Mouse (Mus musculus) gastrocnemius, postnatal 10 days (tissue): Measurements from ENCODE around the gene Sipa1l3. TPM values are rescaled to one million over a fixed set of nuclear protein-coding genes. Genes with fewer than 3 reads are reported as not detected.

Source experiments
- DNase-seq: peaks from one replicate; pipeline ENCODE4 v3.0.0; 2021; ENCODE audit warnings: mixed read lengths
- total RNA-seq, 2 experiments: library from RNA; stranded (reverse); gene quantifications; 2 replicates each; pipeline ENCODE4 v1.2.3; 2021

The Sipa1l3 gene
- total RNA-seq, 2 experiments from 2014 or later = 14.2 to 21.4 TPM

GRCm38 (mm10) chr7:29370031-29370430, 148.4 kb downstream of the Sipa1l3 start:
- no peak for DNase-seq

- DNase-seq = no peak
Measured at GRCm38 (mm10) chr7:29368004-29368320, 150.5 kb downstream of the Sipa1l3 start.

- DNase-seq = no peak
Measured at GRCm38 (mm10) chr7:29367166-29368003, 151.1 kb downstream of the Sipa1l3 start.

- peak; percentile 28 for DNase-seq
Measured at GRCm38 (mm10) chr7:29364052-29364451, 154.4 kb downstream of the Sipa1l3 start.

GRCm38 (mm10) chr7:29361497-29361896, 156.9 kb downstream of the Sipa1l3 start:
- DNase-seq = no peak

- no peak for DNase-seq
Measured at GRCm38 (mm10) chr7:29355406-29355805, 163.0 kb downstream of the Sipa1l3 start.

- DNase-seq = peak; percentile 66
Measured at GRCm38 (mm10) chr7:29354161-29354560, 164.3 kb downstream of the Sipa1l3 start.

- DNase-seq = no peak
Measured at GRCm38 (mm10) chr7:29352246-29352645, 166.2 kb downstream of the Sipa1l3 start.

- no peak for DNase-seq
Measured at GRCm38 (mm10) chr7:29350489-29350888, 168.0 kb downstream of the Sipa1l3 start.

- no peak for DNase-seq
Measured at GRCm38 (mm10) chr7:29346212-29346611, 172.2 kb downstream of the Sipa1l3 start.

GRCm38 (mm10) chr7:29345534-29345933, 172.9 kb downstream of the Sipa1l3 start:
- no peak for DNase-seq

GRCm38 (mm10) chr7:29343746-29344145, 174.7 kb downstream of the Sipa1l3 start:
- no peak for DNase-seq

- no peak for DNase-seq
Measured at GRCm38 (mm10) chr7:29342489-29343092, 175.8 kb downstream of the Sipa1l3 start.

GRCm38 (mm10) chr7:29341722-29342121, 176.7 kb downstream of the Sipa1l3 start:
- DNase-seq = no peak

- DNase-seq = no peak
Measured at GRCm38 (mm10) chr7:29340838-29341237, 177.6 kb downstream of the Sipa1l3 start.

GRCm38 (mm10) chr7:29340247-29340646, 178.2 kb downstream of the Sipa1l3 start:
- DNase-seq = no peak

GRCm38 (mm10) chr7:29338984-29339679, 179.3 kb downstream of the Sipa1l3 start:
- DNase-seq = no peak

- no peak for DNase-seq
Measured at GRCm38 (mm10) chr7:29338351-29338919, 180.0 kb downstream of the Sipa1l3 start.

GRCm38 (mm10) chr7:29337766-29338165, 180.7 kb downstream of the Sipa1l3 start:
- no peak for DNase-seq

GRCm38 (mm10) chr7:29336795-29337319, 181.6 kb downstream of the Sipa1l3 start:
- DNase-seq = no peak

GRCm38 (mm10) chr7:29335841-29336671, 182.4 kb downstream of the Sipa1l3 start:
- DNase-seq = no peak

GRCm38 (mm10) chr7:29335276-29335675, 183.2 kb downstream of the Sipa1l3 start:
- DNase-seq = no peak
